Mouse (Mus musculus): ENCODE data around the gene Pkd1l1.

Gene Pkd1l1

GRCm38 (mm10) chr11:8821403-8821802 lies 151.7 kb downstream of the Pkd1l1 start:
- DNase-seq (ENCODE audit: low spot score in 2 of 2) = no peak

GRCm38 (mm10) chr11:8817376-8817775 lies 155.7 kb downstream of the Pkd1l1 start:
- no peak for DNase-seq (ENCODE audit: low spot score in 2 of 2)

- no peak for DNase-seq (ENCODE audit: low spot score in 2 of 2)
These were observed 158.8 kb downstream of the Pkd1l1 start for GRCm38 (mm10) chr11:8814097-8814790.

- DNase-seq (ENCODE audit: low spot score in 2 of 2) = no peak
These were observed 161.5 kb downstream of the Pkd1l1 start for GRCm38 (mm10) chr11:8811506-8812100.

- DNase-seq (ENCODE audit: low spot score in 2 of 2) = no peak
These were observed 163.4 kb downstream of the Pkd1l1 start for GRCm38 (mm10) chr11:8809644-8810043.

- no peak for DNase-seq (ENCODE audit: low spot score in 2 of 2)
These were observed 166.1 kb downstream of the Pkd1l1 start for GRCm38 (mm10) chr11:8807009-8807408.

GRCm38 (mm10) chr11:8804178-8804577 lies 168.9 kb downstream of the Pkd1l1 start:
- no peak for DNase-seq (ENCODE audit: low spot score in 2 of 2)

GRCm38 (mm10) chr11:8797486-8797885 lies 175.6 kb downstream of the Pkd1l1 start:
- no peak for DNase-seq (ENCODE audit: low spot score in 2 of 2)

GRCm38 (mm10) chr11:8795031-8795430 lies 178.0 kb downstream of the Pkd1l1 start:
- no peak for DNase-seq (ENCODE audit: low spot score in 2 of 2)

- DNase-seq (ENCODE audit: low spot score in 2 of 2) = no peak
These were observed 180.9 kb downstream of the Pkd1l1 start for GRCm38 (mm10) chr11:8792146-8792545.

- no peak for DNase-seq (ENCODE audit: low spot score in 2 of 2)
These were observed 183.9 kb downstream of the Pkd1l1 start for GRCm38 (mm10) chr11:8789186-8789585.

- no peak for DNase-seq (ENCODE audit: low spot score in 2 of 2)
These were observed 185.5 kb downstream of the Pkd1l1 start for GRCm38 (mm10) chr11:8787604-8788003.

GRCm38 (mm10) chr11:8784413-8784812 lies 188.7 kb downstream of the Pkd1l1 start:
- DNase-seq (ENCODE audit: low spot score in 2 of 2) = no peak

GRCm38 (mm10) chr11:8782141-8782465 lies 191.0 kb downstream of the Pkd1l1 start:
- DNase-seq (ENCODE audit: low spot score in 2 of 2) = peak in 1 of 2 experiments; percentile 9

- no peak for DNase-seq (ENCODE audit: low spot score in 2 of 2)
These were observed 191.5 kb downstream of the Pkd1l1 start for GRCm38 (mm10) chr11:8781308-8782140.

GRCm38 (mm10) chr11:8779427-8779826 lies 193.6 kb downstream of the Pkd1l1 start:
- DNase-seq (ENCODE audit: low spot score in 2 of 2) = no peak
